Mouse (Mus musculus) forebrain, postnatal 0 days (tissue): ENCODE measurements around the gene Dusp14. TPM values are rescaled to one million over a fixed set of nuclear protein-coding genes. Genes with fewer than 3 reads are reported as not detected.
A peak's percentile ranks its signal among the peaks of the same experiment; 100 is the strongest.

Experiments
- ATAC-seq: fragments of 200-750 bp; cut with Nextera tagmentation; 2 replicates; pipeline ENCODE4 v1.8.0; 2017; ENCODE audit warnings: mild to moderate bottlenecking, moderate library complexity
- DNase-seq: peaks from one replicate; pipeline ENCODE4 v3.0.0-alpha.2; 2015
- H3K27ac ChIP-seq: fragments of 300-500 bp; sonication (generic); 2 replicates; pipeline ENCODE4 v1.5.1; 2014; ENCODE audit warnings: low read depth, mild to moderate bottlenecking, antibody characterized with exemption, low read length, moderate library complexity, mixed read lengths
- H3K27me3 ChIP-seq: fragments of 300-500 bp; sonication (generic); 2 replicates; pipeline ENCODE4 v1.6.1; 2014; ENCODE audit warnings: mild to moderate bottlenecking, low read length, mixed read lengths; ENCODE audit not compliant: insufficient read depth
- H3K36me3 ChIP-seq: fragments of 300-500 bp; sonication (generic); 2 replicates; pipeline ENCODE4 v1.6.1; 2014; ENCODE audit warnings: mild to moderate bottlenecking, moderate library complexity; ENCODE audit not compliant: insufficient read depth
- H3K4me1 ChIP-seq: fragments of 300-500 bp; sonication (generic); 2 replicates; pipeline ENCODE4 v1.6.1; 2014; ENCODE audit warnings: antibody characterized with exemption; ENCODE audit not compliant: insufficient read depth
- H3K4me2 ChIP-seq: fragments of 300-500 bp; sonication (generic); 2 replicates; pipeline ENCODE4 v1.6.1; 2014; ENCODE audit warnings: low read depth, mild to moderate bottlenecking, moderate library complexity
- H3K4me3 ChIP-seq: fragments of 300-500 bp; sonication (generic); 2 replicates; pipeline ENCODE4 v1.5.1; 2014; ENCODE audit warnings: low read depth, low read length, mixed read lengths
- H3K9ac ChIP-seq: fragments of 300-500 bp; sonication (generic); 2 replicates; pipeline ENCODE4 v1.6.1; 2014; ENCODE audit warnings: mild to moderate bottlenecking
- H3K9me3 ChIP-seq: fragments of 300-500 bp; sonication (generic); 2 replicates; pipeline ENCODE4 v1.6.1; 2016; ENCODE audit warnings: low read length
- CTCF ChIP-seq: sonication (generic); IDR thresholded peaks from 2 replicates; pipeline ENCODE4 v1.5.1; 2016; ENCODE audit warnings: antibody characterized with exemption, control low read depth, low read depth
- WGBS: fragments of 180-500 bp; shearing (Covaris S2); extraction: QIAGEN DNeasy Blood & Tissue Kit; methylation state at CpG from one replicate; pipeline ENCODE4 v1.1.7; 2014; 5-methylcytosine and 5-hydroxymethylcytosine counted together
- polyA plus RNA-seq: library from polyadenylated mRNA; unstranded; fragments of >200 nt; fragmentation: Nextera tagmentation; extraction: Ambion mirVana; gene quantifications from 2 replicates; pipeline ENCODE4 v1.2.1, GENCODE M21; 2015
- total RNA-seq: library from RNA; depleted of rRNA; stranded (reverse); fragments of >200 nt; gene quantifications from 2 replicates; pipeline ENCODE4 v1.2.3, GENCODE M21; 2014

The Dusp14 gene
- total and polyA plus RNA-seq, 2 experiments from 2014 or later = 15.4 to 21.6 TPM

- Histone ChIP-seq H3K4me1 (peaks cover 14% of the 10 kb centered on the region), H3K27me3 (peaks cover 5% of the 10 kb centered on the region), H3K4me2 (peak overlapping the region; percentile 94), H3K9ac (0 out of 2 replicates have a peak overlapping the region, but pooled peaks have one; percentile 18), H3K27ac (no peak overlapping the region), H3K9me3 (no peaks in the 10 kb centered on the region), H3K4me3 (peak overlapping the region; percentile 72), H3K36me3 (no peaks in the 10 kb centered on the region)
- TF ChIP-seq CTCF = no peak
- no peak for ATAC-seq
- WGBS = 5% methylated on average over 18 of the region's 18 CpGs
- DNase-seq = no peak
These were observed 2.0 kb downstream of the Dusp14 start for GRCm38 (mm10) chr11:84066927-84067645.

- Histone ChIP-seq H3K36me3 (no peaks in the 10 kb centered on the region), H3K4me3 (0 out of 2 replicates have a peak overlapping the region, but pooled peaks have one; percentile 5), H3K4me2 (peak overlapping the region; percentile 26; the same call in 1 of the 2 replicates), H3K27ac (no peak overlapping the region), H3K9me3 (no peaks in the 10 kb centered on the region), H3K4me1 (peaks cover 14% of the 10 kb centered on the region), H3K27me3 (peaks cover 5% of the 10 kb centered on the region), H3K9ac (no peak overlapping the region)
- TF ChIP-seq CTCF = peak; percentile 71
- ATAC-seq = peak; percentile 55; the same call in 1 of the 2 replicates
- peak; percentile 55 for DNase-seq
- WGBS = 10% methylated on average over 11 of the region's 11 CpGs
These were observed 3.0 kb downstream of the Dusp14 start for GRCm38 (mm10) chr11:84066071-84066481.

- TF ChIP-seq CTCF = no peak
- WGBS = 85% methylated on average over 3 of the region's 3 CpGs
- Histone ChIP-seq H3K36me3 (no peaks in the 10 kb centered on the region), H3K4me1 (peaks cover 10% of the 10 kb centered on the region), H3K4me3 (no peak overlapping the region), H3K9ac (no peak overlapping the region), H3K9me3 (no peaks in the 10 kb centered on the region), H3K4me2 (no peak overlapping the region), H3K27ac (no peak overlapping the region), H3K27me3 (peaks cover 5% of the 10 kb centered on the region)
- ATAC-seq (no peak), DNase-seq (no peak)
These were observed 5.3 kb downstream of the Dusp14 start for GRCm38 (mm10) chr11:84063631-84064209.

- DNase-seq (no peak), ATAC-seq (no peak)
- peaks cover 5% of the 10 kb centered on the region for H3K27me3 ChIP-seq
- no peak overlapping the region for H3K9ac ChIP-seq
- no peak overlapping the region for H3K27ac ChIP-seq
- no peaks in the 10 kb centered on the region for H3K36me3 ChIP-seq
- WGBS = 71% methylated on average over 2 of the region's 2 CpGs
- no peak overlapping the region for H3K4me3 ChIP-seq
- no peak overlapping the region for H3K4me2 ChIP-seq
- H3K9me3 ChIP-seq = no peaks in the 10 kb centered on the region
- no peak for TF ChIP-seq CTCF
- H3K4me1 ChIP-seq = peaks cover 7% of the 10 kb centered on the region
These were observed 6.3 kb downstream of the Dusp14 start for GRCm38 (mm10) chr11:84062805-84063204.

- ATAC-seq (no peak), DNase-seq (no peak)
- Histone ChIP-seq H3K27me3 (no peaks in the 10 kb centered on the region), H3K4me1 (peaks cover 2% of the 10 kb centered on the region; the same call in 1 of the 2 replicates), H3K9me3 (no peaks in the 10 kb centered on the region), H3K4me2 (no peak overlapping the region), H3K4me3 (no peak overlapping the region), H3K27ac (no peak overlapping the region), H3K9ac (no peak overlapping the region), H3K36me3 (no peaks in the 10 kb centered on the region)
- no peak for TF ChIP-seq CTCF
- 93% methylated on average over 2 of the region's 2 CpGs for WGBS
These were observed 7.2 kb downstream of the Dusp14 start for GRCm38 (mm10) chr11:84061881-84062280.

GRCm38 (mm10) chr11:84060635-84061034 is 8.4 kb downstream of the Dusp14 start:
- 83% methylated on average over 6 of the region's 6 CpGs for WGBS
- no peaks in the 10 kb centered on the region for H3K4me1 ChIP-seq
- no peak overlapping the region for H3K4me3 ChIP-seq
- H3K36me3 ChIP-seq = no peaks in the 10 kb centered on the region
- H3K4me2 ChIP-seq = no peak overlapping the region
- no peaks in the 10 kb centered on the region for H3K27me3 ChIP-seq
- H3K9ac ChIP-seq = no peak overlapping the region
- no peak overlapping the region for H3K27ac ChIP-seq
- no peaks in the 10 kb centered on the region for H3K9me3 ChIP-seq
- no peak for DNase-seq
- no peak for ATAC-seq
- no peak for TF ChIP-seq CTCF

- Histone ChIP-seq H3K9me3 (no peaks in the 10 kb centered on the region), H3K36me3 (no peaks in the 10 kb centered on the region), H3K9ac (no peak overlapping the region), H3K27ac (no peak overlapping the region), H3K27me3 (no peaks in the 10 kb centered on the region), H3K4me2 (no peak overlapping the region), H3K4me1 (no peaks in the 10 kb centered on the region), H3K4me3 (no peak overlapping the region)
- no peak for TF ChIP-seq CTCF
- DNase-seq (no peak), ATAC-seq (no peak)
- 95% methylated on average over 2 of the region's 2 CpGs for WGBS
These were observed 9.3 kb downstream of the Dusp14 start for GRCm38 (mm10) chr11:84059784-84060183.
